Mouse (Mus musculus) G1E (cell line): Measurements from ENCODE around the gene Thsd7a.

Experiments used
- CTCF ChIP-seq: IDR thresholded peaks from 2 replicates; pipeline ENCODE4 v1.5.1; 2012; ENCODE audit warnings: low read depth, low read length, inconsistent platforms, mixed read lengths
- GATA1 ChIP-seq: IDR thresholded peaks from 2 replicates; pipeline ENCODE4 v1.6.1; 2012; ENCODE audit warnings: borderline replicate concordance, low read length, inconsistent platforms, mixed read lengths

- TF ChIP-seq CTCF (no peak), GATA1 (no peak)
These were observed 168.1 kb downstream of the Thsd7a start for GRCm38 (mm10) chr6:12581143-12581542.
